Mouse (Mus musculus) liver, embryonic 14.5 days (tissue): Measurements from ENCODE around the gene 4933405L10Rik.

ENCODE experiments used
- CTCF ChIP-seq: IDR thresholded peaks from 2 replicates; pipeline ENCODE4 v1.5.1; 2016; ENCODE audit warnings: antibody characterized with exemption, low read depth, control low read depth
- EP300 ChIP-seq: IDR thresholded peaks from 2 replicates; pipeline ENCODE4 v1.6.1; 2016; ENCODE audit warnings: antibody characterized with exemption, low read depth

DNA sequence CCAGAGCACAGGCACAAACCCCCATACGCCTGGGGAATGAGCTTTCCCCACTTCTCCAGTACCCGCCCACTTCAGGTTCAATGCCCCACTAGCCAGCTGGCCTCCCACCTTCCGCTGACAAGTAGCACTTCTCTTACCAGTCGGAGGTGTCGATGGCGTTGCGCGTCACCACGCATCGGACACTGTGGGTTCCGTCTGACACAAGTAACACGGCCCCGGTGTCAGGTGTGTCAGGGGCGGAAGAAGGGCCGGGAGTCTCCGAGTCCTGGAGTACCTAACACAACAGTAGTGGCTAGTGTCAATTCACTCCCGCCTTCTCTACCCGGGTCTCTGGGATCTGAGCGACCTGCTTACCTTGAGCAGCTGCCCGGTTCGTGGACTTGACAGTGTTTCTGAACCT, 6.9 kb upstream of the 4933405L10Rik start:
- TF ChIP-seq CTCF = 0 out of 2 replicates have a peak, but pooled peaks have one; percentile 6
- no peak for TF ChIP-seq EP300
